Mouse (Mus musculus): Measurements from ENCODE around the gene Gjb2. TPM values are rescaled to one million over a fixed set of nuclear protein-coding genes. Genes with fewer than 3 reads are reported as not detected.
"Not testable (repeated sequence)": the region's sequence is repeated elsewhere in the genome, so short reads cannot be mapped to it uniquely, and the experiment has no call there.

Gjb2 gene
- polyA plus RNA-seq, 1 experiment from 2014 or later: 48.0 TPM

DNA sequence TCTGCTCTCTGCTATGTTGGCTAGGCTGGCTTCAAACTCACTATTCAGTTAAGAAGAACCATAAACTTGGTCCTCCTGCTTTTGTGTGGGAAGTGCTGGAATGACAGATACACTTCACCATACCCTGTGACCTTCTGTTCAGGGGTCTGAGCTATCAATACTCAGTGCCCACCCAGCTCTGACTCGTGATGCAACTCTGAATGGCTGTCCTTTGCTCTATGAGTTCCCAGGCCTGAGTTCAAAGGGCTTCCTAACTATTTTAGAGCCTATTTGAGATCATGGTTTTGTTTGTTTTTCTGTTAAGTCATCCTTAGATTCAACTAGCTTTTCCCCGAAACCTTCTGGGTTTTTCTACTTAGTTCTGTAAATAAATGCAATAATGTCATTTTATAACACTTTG, 14.5 kb downstream of the Gjb2 start:
- no peak for DNase-seq (ENCODE audit: low spot score)
- Histone ChIP-seq H3K9me3 (ENCODE audit: control insufficient read depth, low read length) (no peaks in the 10 kb centered on the region), H3K27me3 (ENCODE audit: control insufficient read depth, insufficient read depth, low read length) (no peaks in the 10 kb centered on the region), H3K36me3 (ENCODE audit: control insufficient read depth, insufficient read depth, low read length) (no peaks in the 10 kb centered on the region), H3K27ac (replicated peaks; ENCODE audit: low read depth, low read length) (no peak overlapping the region), H3K4me2 (ENCODE audit: low read depth, severe bottlenecking) (no peak overlapping the region), H3K9ac (ENCODE audit: low read length) (no peak overlapping the region), H3K4me3 (ENCODE audit: low read depth, low read length) (no peak overlapping the region), H3K4me1 (ENCODE audit: control insufficient read depth, insufficient read depth, low read length) (no peaks in the 10 kb centered on the region)
- WGBS: 58% methylated on average over 2 of the region's 2 CpGs
- no peak for ATAC-seq (ENCODE audit: insufficient number of reproducible peaks, low FRiP score, low TSS enrichment, low read depth)

DNA sequence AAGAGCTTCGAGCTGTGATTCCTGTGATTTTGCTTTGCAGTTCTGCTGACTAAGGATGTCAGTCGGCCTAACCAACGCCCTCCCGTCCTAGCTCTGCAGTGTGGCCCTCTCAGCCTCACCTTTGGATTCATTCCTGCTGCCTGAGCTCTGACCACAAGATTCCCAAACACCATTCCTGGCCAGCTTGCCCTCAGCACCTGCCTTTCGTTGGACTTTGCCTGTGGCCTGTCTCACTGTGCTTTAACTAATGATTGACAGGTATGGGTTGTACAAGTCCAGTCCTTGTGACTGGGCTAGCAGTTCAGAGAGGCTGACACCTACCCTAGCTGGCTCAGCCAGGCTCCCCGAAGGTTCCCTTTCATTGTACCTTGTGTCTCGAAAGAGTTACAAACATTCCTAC, 15.4 kb downstream of the Gjb2 start:
- Histone ChIP-seq H3K4me3 (ENCODE audit: low read depth, low read length) (no peak overlapping the region), H3K36me3 (ENCODE audit: control insufficient read depth, insufficient read depth, low read length) (no peaks in the 10 kb centered on the region), H3K27me3 (ENCODE audit: control insufficient read depth, insufficient read depth, low read length) (no peaks in the 10 kb centered on the region), H3K9me3 (ENCODE audit: control insufficient read depth, low read length) (no peaks in the 10 kb centered on the region), H3K9ac (ENCODE audit: low read length) (no peak overlapping the region), H3K4me2 (ENCODE audit: low read depth, severe bottlenecking) (no peak overlapping the region), H3K27ac (replicated peaks; ENCODE audit: low read depth, low read length) (no peak overlapping the region), H3K4me1 (ENCODE audit: control insufficient read depth, insufficient read depth, low read length) (peaks cover 5% of the 10 kb centered on the region)
- DNase-seq (ENCODE audit: low spot score) (no peak), ATAC-seq (ENCODE audit: insufficient number of reproducible peaks, low FRiP score, low TSS enrichment, low read depth) (no peak)
- 89% methylated on average over 7 of the region's 7 CpGs for WGBS

DNA sequence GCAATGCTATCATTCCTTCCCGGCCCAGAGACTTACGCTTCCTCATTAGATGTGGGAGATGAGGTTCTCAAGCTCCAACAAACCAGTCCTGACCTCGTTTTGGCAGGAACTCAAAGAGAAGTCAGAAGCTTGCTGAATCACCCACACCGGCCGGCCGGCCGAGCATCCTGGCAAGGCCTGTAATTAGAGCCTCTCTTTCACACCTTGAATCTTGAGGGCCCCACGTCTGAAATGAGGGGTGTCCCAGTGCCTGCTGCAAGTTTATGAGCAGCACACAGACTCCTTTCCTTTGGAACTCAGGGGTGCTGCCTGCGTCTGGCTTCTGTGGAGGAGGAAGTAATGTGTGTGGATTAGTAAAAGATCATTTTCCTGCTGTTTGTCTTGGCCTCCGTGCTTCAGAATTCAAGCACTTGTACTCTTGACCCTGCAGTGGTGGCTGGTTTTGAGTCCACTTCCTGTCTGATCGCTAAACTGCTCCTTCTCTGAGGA, 20.3 kb downstream of the Gjb2 start:
- no peak overlapping the region for H3K4me3 ChIP-seq (ENCODE audit: low read depth, low read length)
- H3K4me2 ChIP-seq (ENCODE audit: low read depth, severe bottlenecking): 0 out of 2 replicates have a peak overlapping the region, but pooled peaks have one; percentile 4
- WGBS: 18% methylated on average over 11 of the region's 11 CpGs
- H3K27ac ChIP-seq (replicated peaks; ENCODE audit: low read depth, low read length): no peak overlapping the region
- DNase-seq (ENCODE audit: low spot score) (peak; percentile 48), ATAC-seq (ENCODE audit: insufficient number of reproducible peaks, low FRiP score, low TSS enrichment, low read depth) (no peak)
- no peaks in the 10 kb centered on the region for H3K9me3 ChIP-seq (ENCODE audit: control insufficient read depth, low read length)
- no peaks in the 10 kb centered on the region for H3K27me3 ChIP-seq (ENCODE audit: control insufficient read depth, insufficient read depth, low read length)
- peaks cover 6% of the 10 kb centered on the region for H3K4me1 ChIP-seq (ENCODE audit: control insufficient read depth, insufficient read depth, low read length)
- H3K36me3 ChIP-seq (ENCODE audit: control insufficient read depth, insufficient read depth, low read length): no peaks in the 10 kb centered on the region
- no peak overlapping the region for H3K9ac ChIP-seq (ENCODE audit: low read length)

DNA sequence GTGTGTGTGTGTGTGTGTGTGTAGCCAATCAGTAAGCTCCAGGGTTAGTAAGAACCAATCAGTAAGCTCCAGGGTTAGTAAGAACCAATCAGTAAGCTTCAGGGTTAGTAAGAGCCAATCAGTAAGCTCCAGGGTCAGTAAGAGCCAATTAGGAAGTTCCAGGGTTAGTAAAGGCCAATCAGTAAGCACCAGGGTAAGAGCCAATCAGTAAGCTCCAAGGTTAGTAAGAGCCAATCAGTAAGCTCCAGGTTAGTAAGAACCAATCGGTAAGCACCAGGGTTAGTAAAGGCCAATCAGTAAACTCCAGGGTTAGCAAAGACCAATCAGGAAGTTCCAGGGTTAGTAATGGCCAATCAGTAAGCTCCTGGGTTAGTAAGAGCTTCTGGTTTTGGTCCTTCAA, 21.6 kb downstream of the Gjb2 start:
- H3K27me3 ChIP-seq (ENCODE audit: control insufficient read depth, insufficient read depth, low read length): no peaks in the 10 kb centered on the region
- H3K4me1 ChIP-seq (ENCODE audit: control insufficient read depth, insufficient read depth, low read length): peaks cover 6% of the 10 kb centered on the region
- no peak overlapping the region for H3K4me3 ChIP-seq (ENCODE audit: low read depth, low read length)
- H3K36me3 ChIP-seq (ENCODE audit: control insufficient read depth, insufficient read depth, low read length): no peaks in the 10 kb centered on the region
- WGBS: 97% methylated on average over 1 of the region's 1 CpGs
- no peak for DNase-seq (ENCODE audit: low spot score)
- H3K9ac ChIP-seq (ENCODE audit: low read length): no peak overlapping the region
- no peak for ATAC-seq (ENCODE audit: insufficient number of reproducible peaks, low FRiP score, low TSS enrichment, low read depth)
- H3K27ac ChIP-seq (replicated peaks; ENCODE audit: low read depth, low read length): no peak overlapping the region
- H3K4me2 ChIP-seq (ENCODE audit: low read depth, severe bottlenecking): no peak overlapping the region
- no peaks in the 10 kb centered on the region for H3K9me3 ChIP-seq (ENCODE audit: control insufficient read depth, low read length)

GRCm38 (mm10) chr14:57075537-57075936, 29.0 kb downstream of the Gjb2 start:
- H3K9ac ChIP-seq (ENCODE audit: low read length): no peak overlapping the region
- ATAC-seq (ENCODE audit: insufficient number of reproducible peaks, low FRiP score, low TSS enrichment, low read depth) (no peak), DNase-seq (ENCODE audit: low spot score) (no peak)
- WGBS: 84% methylated on average over 6 of the region's 6 CpGs
- no peak overlapping the region for H3K4me2 ChIP-seq (ENCODE audit: low read depth, severe bottlenecking)
- no peaks in the 10 kb centered on the region for H3K36me3 ChIP-seq (ENCODE audit: control insufficient read depth, insufficient read depth, low read length)
- no peaks in the 10 kb centered on the region for H3K27me3 ChIP-seq (ENCODE audit: control insufficient read depth, insufficient read depth, low read length)
- no peak overlapping the region for H3K27ac ChIP-seq (replicated peaks; ENCODE audit: low read depth, low read length)
- H3K4me3 ChIP-seq (ENCODE audit: low read depth, low read length): no peak overlapping the region
- H3K4me1 ChIP-seq (ENCODE audit: control insufficient read depth, insufficient read depth, low read length): 0 out of 2 replicates have a peak, but pooled peaks cover 6% of the 10 kb centered on the region
- H3K9me3 ChIP-seq (ENCODE audit: control insufficient read depth, low read length): no peaks in the 10 kb centered on the region

DNA sequence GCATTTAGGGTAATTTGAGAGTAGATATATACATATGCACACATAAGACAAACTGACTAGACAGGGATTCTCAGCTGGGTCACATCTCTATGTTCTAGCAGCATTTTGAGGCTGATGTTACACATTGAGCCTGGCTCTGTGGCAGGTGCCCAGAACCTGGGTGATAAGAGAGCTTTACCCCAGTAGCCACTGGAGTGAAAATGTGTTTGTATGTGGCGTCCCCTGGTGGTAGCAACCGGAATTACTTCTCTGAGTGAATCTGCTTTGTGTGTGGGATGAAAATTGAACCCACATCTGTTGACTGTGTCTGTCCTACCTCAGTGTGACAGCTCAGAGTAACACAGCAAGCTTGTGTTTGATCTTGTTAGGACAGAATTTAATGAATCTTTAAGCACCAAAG, 34.6 kb downstream of the Gjb2 start:
- DNase-seq (ENCODE audit: low spot score) (peak; percentile 88), ATAC-seq (ENCODE audit: insufficient number of reproducible peaks, low FRiP score, low TSS enrichment, low read depth) (peak; percentile 62; the same call in 1 of the 2 replicates)
- not testable (repeated sequence) for H3K27ac ChIP-seq (replicated peaks; ENCODE audit: low read depth, low read length); H3K27me3 ChIP-seq (ENCODE audit: control insufficient read depth, insufficient read depth, low read length); H3K9me3 ChIP-seq (ENCODE audit: control insufficient read depth, low read length); H3K4me2 ChIP-seq (ENCODE audit: low read depth, severe bottlenecking); H3K36me3 ChIP-seq (ENCODE audit: control insufficient read depth, insufficient read depth, low read length); H3K4me3 ChIP-seq (ENCODE audit: low read depth, low read length); H3K9ac ChIP-seq (ENCODE audit: low read length); H3K4me1 ChIP-seq (ENCODE audit: control insufficient read depth, insufficient read depth, low read length)
- WGBS: 2% methylated on average over 2 of the region's 2 CpGs

DNA sequence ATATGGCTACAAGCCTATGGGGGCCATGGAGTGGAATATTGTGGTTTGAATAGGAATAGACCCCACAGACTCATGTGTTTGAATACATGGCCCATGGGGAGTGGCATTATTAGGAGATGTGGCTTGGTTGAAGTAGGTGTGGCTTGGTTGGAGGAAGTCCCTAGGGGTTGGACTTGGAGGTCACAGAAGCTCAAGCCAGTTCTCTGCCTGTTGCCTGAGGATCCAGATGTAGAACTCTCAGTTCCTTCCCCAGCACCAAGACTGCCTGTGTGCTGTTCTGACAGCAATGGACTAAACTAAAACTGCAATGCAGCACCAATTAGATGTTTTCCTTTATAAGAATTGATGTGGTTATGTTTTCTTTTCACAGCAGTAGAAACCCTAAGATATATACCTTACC, 38.4 kb downstream of the Gjb2 start:
- no peaks in the 10 kb centered on the region for H3K9me3 ChIP-seq (ENCODE audit: control insufficient read depth, low read length)
- H3K27ac ChIP-seq (replicated peaks; ENCODE audit: low read depth, low read length): no peak overlapping the region
- H3K36me3 ChIP-seq (ENCODE audit: control insufficient read depth, insufficient read depth, low read length): no peaks in the 10 kb centered on the region
- no peak for ATAC-seq (ENCODE audit: insufficient number of reproducible peaks, low FRiP score, low TSS enrichment, low read depth)
- 0 out of 2 replicates have a peak, but pooled peaks cover 6% of the 10 kb centered on the region for H3K4me1 ChIP-seq (ENCODE audit: control insufficient read depth, insufficient read depth, low read length)
- H3K4me3 ChIP-seq (ENCODE audit: low read depth, low read length): no peak overlapping the region
- H3K9ac ChIP-seq (ENCODE audit: low read length): no peak overlapping the region
- H3K27me3 ChIP-seq (ENCODE audit: control insufficient read depth, insufficient read depth, low read length): no peaks in the 10 kb centered on the region
- no peak for DNase-seq (ENCODE audit: low spot score)
- H3K4me2 ChIP-seq (ENCODE audit: low read depth, severe bottlenecking): no peak overlapping the region

DNA sequence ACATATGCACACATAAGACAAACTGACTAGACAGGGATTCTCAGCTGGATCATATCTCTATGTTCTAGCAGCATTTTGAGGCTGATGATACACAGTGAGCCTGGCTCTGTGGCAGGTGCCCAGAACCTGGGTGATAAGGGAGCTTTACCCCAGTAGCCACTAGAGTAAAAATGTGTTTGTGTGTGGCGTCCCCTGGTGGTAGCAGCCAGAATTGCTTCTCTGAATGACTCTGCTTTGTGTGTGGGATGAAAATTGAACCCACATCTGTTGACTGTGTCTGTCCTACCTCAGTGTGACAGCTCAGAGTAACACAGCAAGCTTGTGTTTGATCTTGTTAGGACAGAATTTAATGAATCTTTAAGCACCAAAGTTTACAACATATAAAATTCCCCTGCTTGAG, 44.5 kb downstream of the Gjb2 start:
- H3K27me3 ChIP-seq (ENCODE audit: control insufficient read depth, insufficient read depth, low read length): peaks cover 23% of the 10 kb centered on the region
- H3K27ac ChIP-seq (replicated peaks; ENCODE audit: low read depth, low read length); H3K4me1 ChIP-seq (ENCODE audit: control insufficient read depth, insufficient read depth, low read length); H3K4me3 ChIP-seq (ENCODE audit: low read depth, low read length); H3K4me2 ChIP-seq (ENCODE audit: low read depth, severe bottlenecking); H3K36me3 ChIP-seq (ENCODE audit: control insufficient read depth, insufficient read depth, low read length); H3K9ac ChIP-seq (ENCODE audit: low read length); H3K9me3 ChIP-seq (ENCODE audit: control insufficient read depth, low read length): not testable (repeated sequence)
- WGBS: 0% methylated on average over 1 of the region's 1 CpGs
- ATAC-seq (ENCODE audit: insufficient number of reproducible peaks, low FRiP score, low TSS enrichment, low read depth): peak; percentile 71
- DNase-seq (ENCODE audit: low spot score): peak; percentile 91
